Mouse (Mus musculus) lung, adult 2 months (tissue): ENCODE results near the gene Cda.

Source experiments
- CTCF ChIP-seq: fragments of 200-500 bp; IDR thresholded peaks from 2 replicates; pipeline ENCODE4 v1.5.1; 2011; ENCODE audit warnings: mild to moderate bottlenecking, low read length, control low read depth; ENCODE audit not compliant: insufficient read depth
- POLR2A ChIP-seq: fragments of 200-500 bp; IDR thresholded peaks from 2 replicates; pipeline ENCODE4 v1.6.1; 2011; ENCODE audit warnings: low read depth, mild to moderate bottlenecking, control low read depth, low read length, borderline replicate concordance; ENCODE audit errors: extremely low read depth

DNA sequence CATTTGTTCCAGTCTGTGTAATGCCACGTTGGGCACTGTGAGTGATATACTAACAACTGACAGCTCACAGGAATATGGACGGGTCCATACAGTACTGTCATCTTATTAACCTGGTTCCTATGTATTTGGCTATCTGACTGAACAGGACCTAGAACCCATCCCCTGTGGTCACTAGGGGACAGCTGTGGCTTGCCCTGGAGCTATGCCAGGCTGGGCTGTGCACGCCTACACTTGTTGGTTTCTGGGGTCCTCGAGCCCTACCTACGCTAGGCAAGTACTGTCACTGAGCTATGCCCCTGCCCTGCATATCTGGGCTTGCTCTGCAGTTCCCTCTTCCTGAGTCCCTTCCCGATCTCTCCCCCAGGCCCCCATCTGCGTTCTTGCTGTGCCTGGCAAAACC, 46.3 kb downstream of the Cda start:
- no peak for TF ChIP-seq POLR2A
- TF ChIP-seq CTCF = no peak
